Mouse (Mus musculus) MEL (cell line): Measurements from ENCODE around the gene Me1. TPM values are rescaled to one million over a fixed set of nuclear protein-coding genes. Genes with fewer than 3 reads are reported as not detected.

Experiments used
- DNase-seq: peaks from one replicate; pipeline ENCODE4 v3.0.0; 2011; ENCODE audit warnings: low read depth, low spot score
- H3K27ac ChIP-seq: 2 replicates; pipeline ENCODE4 v1.5.1; 2012; ENCODE audit warnings: low read depth, mild to moderate bottlenecking, control low read depth, low read length, moderate library complexity; ENCODE audit not compliant: control insufficient read depth
- H3K27me3 ChIP-seq, 2 experiments: fragments of 150-350 bp in 1 of 2; sonication (generic) in 1 of 2; 2 replicates each; pipeline ENCODE4 v1.6.1; 2012; ENCODE audit warnings: low read length in 2 of 2, mild to moderate bottlenecking in 2 of 2, improper control_type of control experiment in 1 of 2, moderate library complexity in 1 of 2; ENCODE audit not compliant: insufficient read depth in 2 of 2, control insufficient read depth in 1 of 2
- H3K36me3 ChIP-seq, 2 experiments: 2 replicates each; pipeline ENCODE4 v1.6.1; 2012 to 2014; ENCODE audit warnings: low read length in 2 of 2, improper control_type of control experiment in 1 of 2, inconsistent platforms in 1 of 2, mild to moderate bottlenecking in 1 of 2; ENCODE audit not compliant: insufficient read depth in 2 of 2, control insufficient read depth in 1 of 2
- H3K4me1 ChIP-seq, 2 experiments: fragments of 150-350 bp in 1 of 2; sonication (generic) in 1 of 2; 2 replicates each; pipeline ENCODE4 v1.6.1; 2012; ENCODE audit warnings: low read length in 2 of 2, improper control_type of control experiment in 1 of 2, mild to moderate bottlenecking in 1 of 2; ENCODE audit not compliant: insufficient read depth in 2 of 2, control insufficient read depth in 1 of 2
- H3K4me3 ChIP-seq, 2 experiments: fragments of 150-350 bp in 1 of 2; sonication (generic) in 1 of 2; 2 replicates each; pipeline ENCODE4 v1.5.1; 2012; ENCODE audit warnings: low read depth in 2 of 2, low read length in 2 of 2, mild to moderate bottlenecking in 2 of 2, moderate library complexity in 2 of 2, control low read depth in 1 of 2, improper control_type of control experiment in 1 of 2; ENCODE audit not compliant: control insufficient read depth in 1 of 2, insufficient read depth in 1 of 2
- H3K79me2 ChIP-seq: 2 replicates; pipeline ENCODE4 v1.6.1; 2012; ENCODE audit warnings: mild to moderate bottlenecking, low read length, moderate library complexity; ENCODE audit not compliant: control insufficient read depth, poor library complexity, insufficient read depth
- H3K9ac ChIP-seq: 2 replicates; pipeline ENCODE4 v1.6.1; 2012; ENCODE audit warnings: low read depth, mild to moderate bottlenecking, control low read depth, low read length, moderate library complexity; ENCODE audit not compliant: control insufficient read depth, poor library complexity, severe bottlenecking
- H3K9me3 ChIP-seq: fragments of 150-350 bp; sonication (generic); replicated peaks from 2 replicates; pipeline ENCODE4 v1.6.1; 2012; ENCODE audit warnings: mild to moderate bottlenecking, low read length, improper control_type of control experiment, moderate library complexity; ENCODE audit not compliant: insufficient read depth
- CHD1 ChIP-seq: IDR thresholded peaks from 2 replicates; pipeline ENCODE4 v1.6.1; 2012; ENCODE audit warnings: low read depth, mild to moderate bottlenecking, inconsistent platforms, low read length, improper control_type of control experiment
- CHD2 ChIP-seq: IDR thresholded peaks from 2 replicates; pipeline ENCODE4 v1.6.1; 2011; ENCODE audit warnings: low read length, improper control_type of control experiment
- EP300 ChIP-seq, 2 experiments: IDR thresholded peaks; 2 replicates each; pipeline ENCODE4 v1.6.1; 2011; ENCODE audit warnings: improper control_type of control experiment in 2 of 2, low read length in 2 of 2, low read depth in 1 of 2, mild to moderate bottlenecking in 1 of 2
- GABPA ChIP-seq: IDR thresholded peaks from 2 replicates; pipeline ENCODE4 v1.6.1; 2012; ENCODE audit warnings: low read depth, mild to moderate bottlenecking, inconsistent platforms, low read length, improper control_type of control experiment, moderate library complexity
- GATA1 ChIP-seq: IDR thresholded peaks from 2 replicates; pipeline ENCODE4 v1.6.1; 2011; ENCODE audit warnings: low read depth, low read length, improper control_type of control experiment
- MAX ChIP-seq: IDR thresholded peaks from 2 replicates; pipeline ENCODE4 v1.6.1; 2011; ENCODE audit warnings: low read length, improper control_type of control experiment
- MAZ ChIP-seq: IDR thresholded peaks from 2 replicates; pipeline ENCODE4 v1.6.1; 2012; ENCODE audit warnings: low read depth, mild to moderate bottlenecking, inconsistent platforms, low read length, improper control_type of control experiment
- MEF2A ChIP-seq: IDR thresholded peaks from 2 replicates; pipeline ENCODE4 v1.6.1; 2014; ENCODE audit warnings: low read depth, mild to moderate bottlenecking, inconsistent platforms, low read length, improper control_type of control experiment; ENCODE audit not compliant: poor library complexity, insufficient replicate concordance, severe bottlenecking; ENCODE audit errors: extremely low read depth
- UBTF ChIP-seq: IDR thresholded peaks from 2 replicates; pipeline ENCODE4 v1.6.1; 2012; ENCODE audit warnings: low read depth, mild to moderate bottlenecking, inconsistent platforms, low read length, improper control_type of control experiment, moderate library complexity, borderline replicate concordance; ENCODE audit not compliant: insufficient read depth
- USF1 ChIP-seq: IDR thresholded peaks from 2 replicates; pipeline ENCODE4 v1.6.1; 2014; ENCODE audit warnings: low read depth, mild to moderate bottlenecking, inconsistent platforms, low read length, improper control_type of control experiment, moderate library complexity
- USF2 ChIP-seq, 2 experiments: IDR thresholded peaks; 2 replicates each; pipeline ENCODE4 v1.6.1; 2011 to 2012; ENCODE audit warnings: improper control_type of control experiment in 2 of 2, low read length in 2 of 2, borderline replicate concordance in 1 of 2, inconsistent platforms in 1 of 2, low read depth in 1 of 2, mild to moderate bottlenecking in 1 of 2; ENCODE audit not compliant: insufficient read depth in 1 of 2
- polyA plus RNA-seq, 2 experiments: library from polyadenylated mRNA; stranded (reverse) in 1 of 2; unstranded in 1 of 2; fragments of >175 nt in 1 of 2; fragments of >200 nt in 1 of 2; gene quantifications; 2 replicates each; pipeline versions ENCODE4 v1.2.1 to v1.2.4; 2012; ENCODE audit warnings: low replicate concordance in 2 of 2, low read depth in 1 of 2; ENCODE audit not compliant: insufficient read length in 2 of 2, insufficient read depth in 1 of 2, missing spikeins in 1 of 2
- total RNA-seq: library from RNA; depleted of rRNA; stranded (reverse); fragments of 300-350 nt; gene quantifications from 2 replicates; pipeline ENCODE4 v1.2.3, GENCODE M21; 2012

Gene Me1
- total and polyA plus RNA-seq, 3 experiments: 7.1 to 123 (median 23.4) TPM

- H3K27ac ChIP-seq: no peak overlapping the region
These were observed 20.8 kb upstream of the Me1 start for GRCm38 (mm10) chr9:86716540-86716939.

GRCm38 (mm10) chr9:86714089-86714488 lies 18.3 kb upstream of the Me1 start:
- H3K36me3 ChIP-seq: no peaks in the 10 kb centered on the region
- no peaks in the 10 kb centered on the region for H3K79me2 ChIP-seq
- H3K9ac ChIP-seq: no peak overlapping the region
- no peaks in the 10 kb centered on the region; a peak in 2 of 4 replicates for H3K27me3 ChIP-seq
- no peak overlapping the region for H3K4me3 ChIP-seq
- DNase-seq: no peak
- no peak overlapping the region for H3K27ac ChIP-seq
- H3K4me1 ChIP-seq: no peaks in the 10 kb centered on the region
- H3K9me3 ChIP-seq: no peaks in the 10 kb centered on the region
- TF ChIP-seq CHD2: no peak
- no peak for TF ChIP-seq EP300 (IDR thresholded peaks at IDR 0.05; ENCODE audit: low read depth in 1 of 2, low read length in 2 of 2)
- TF ChIP-seq MAX: no peak
- TF ChIP-seq MAZ: no peak
- TF ChIP-seq CHD1: no peak
- no peak for TF ChIP-seq USF1
- TF ChIP-seq GATA1: no peak

More at GRCm38 (mm10) chr9:86716540-86716939, 20.8 kb upstream of the Me1 start:
- DNase-seq: no peak
- Histone ChIP-seq H3K9ac (no peak overlapping the region), H3K9me3 (no peaks in the 10 kb centered on the region), H3K27me3 (no peaks in the 10 kb centered on the region; a peak in 2 of 4 replicates), H3K4me1 (no peaks in the 10 kb centered on the region), H3K4me3 (no peak overlapping the region)
- TF ChIP-seq GABPA: no peak
- TF ChIP-seq CHD1: no peak
- TF ChIP-seq, all 39 proteins: peak for 0
- Histone ChIP-seq H3K36me3 (no peaks in the 10 kb centered on the region), H3K79me2 (no peaks in the 10 kb centered on the region)

- Histone ChIP-seq H3K27me3 (no peaks in the 10 kb centered on the region; a peak in 2 of 4 replicates), H3K9ac (no peak overlapping the region), H3K79me2 (no peaks in the 10 kb centered on the region), H3K4me1 (no peaks in the 10 kb centered on the region), H3K4me3 (no peak overlapping the region), H3K9me3 (no peaks in the 10 kb centered on the region), H3K36me3 (no peaks in the 10 kb centered on the region), H3K27ac (no peak overlapping the region)
- TF ChIP-seq MEF2A (no peak), USF2 (IDR thresholded peaks at IDR 0.05; ENCODE audit: borderline replicate concordance in 1 of 2, insufficient read depth in 1 of 2, low read depth in 1 of 2, low read length in 2 of 2) (no peak), UBTF (no peak)
- no peak for DNase-seq
These were observed 16.9 kb upstream of the Me1 start for GRCm38 (mm10) chr9:86712648-86713047.
